Mouse (Mus musculus) lung, embryonic 15.5 days (tissue): ENCODE data around the gene Cops2. TPM values are rescaled to one million over a fixed set of nuclear protein-coding genes. Genes with fewer than 3 reads are reported as not detected.
A peak's percentile ranks its signal among the peaks of the same experiment; 100 is the strongest.

Source experiments
- ATAC-seq: fragments of 200-750 bp; cut with Nextera tagmentation; 2 replicates; pipeline ENCODE4 v1.8.0; 2017; ENCODE audit warnings: moderate number of reproducible peaks, borderline replicate concordance; ENCODE audit not compliant: low FRiP score, low TSS enrichment; ENCODE audit errors: extremely low read depth
- H3K27ac ChIP-seq: fragments of 300-500 bp; sonication (generic); 2 replicates; pipeline ENCODE4 v1.5.1; 2015; ENCODE audit warnings: moderate library complexity, mild to moderate bottlenecking, inconsistent platforms
- H3K27me3 ChIP-seq: fragments of 300-500 bp; sonication (generic); 2 replicates; pipeline ENCODE4 v1.6.1; 2015; ENCODE audit warnings: inconsistent platforms
- H3K36me3 ChIP-seq: fragments of 300-500 bp; sonication (generic); 2 replicates; pipeline ENCODE4 v1.6.1; 2015; ENCODE audit warnings: inconsistent platforms
- H3K4me1 ChIP-seq: fragments of 300-500 bp; sonication (generic); 2 replicates; pipeline ENCODE4 v1.6.1; 2015; ENCODE audit warnings: inconsistent platforms
- H3K4me2 ChIP-seq: fragments of 300-500 bp; sonication (generic); 2 replicates; pipeline ENCODE4 v1.6.1; 2015; ENCODE audit warnings: inconsistent platforms, mild to moderate bottlenecking, moderate library complexity
- H3K4me3 ChIP-seq: fragments of 300-500 bp; sonication (generic); 2 replicates; pipeline ENCODE4 v1.5.1; 2015; ENCODE audit warnings: mild to moderate bottlenecking, inconsistent platforms
- H3K9ac ChIP-seq: fragments of 300-500 bp; sonication (generic); 2 replicates; pipeline ENCODE4 v1.6.1; 2015; ENCODE audit warnings: inconsistent platforms
- H3K9me3 ChIP-seq: fragments of 300-500 bp; sonication (generic); 2 replicates; pipeline ENCODE4 v1.6.1; 2016; ENCODE audit warnings: inconsistent platforms
- WGBS: fragments of 180-500 bp; shearing (Covaris S2); methylation state at CpG from one replicate; pipeline ENCODE4 v1.1.7; 2015; 5-methylcytosine and 5-hydroxymethylcytosine counted together
- polyA plus RNA-seq: library from polyadenylated mRNA; unstranded; fragments of >200 nt; fragmentation: Nextera tagmentation; extraction: Ambion mirVana; gene quantifications from 2 replicates; pipeline ENCODE4 v1.2.1, GENCODE M21; 2015

Cops2 gene
- polyA plus RNA-seq, result 73.4 and 76.0 TPM in 2 replicates

GRCm38 (mm10) chr2:125858521-125859280, at the start of gene Cops2, which contains the start of gene Galk2:
Gene Cops2, minus strand, starts transcription at chr2:125859139.
Gene Galk2, plus strand, starts transcription at chr2:125859109.
- Histone ChIP-seq H3K27me3 (no peaks in the 10 kb centered on the region), H3K4me1 (peaks cover 5% of the 10 kb centered on the region; the same call in 1 of the 2 replicates), H3K9ac (peak within 1 kb of the TSS; percentile 100), H3K4me3 (peak within 1 kb of the TSS; percentile 94), H3K27ac (peak within 1 kb of the TSS; percentile 71), H3K9me3 (no peaks in the 10 kb centered on the region), H3K36me3 (no peaks in the 10 kb centered on the region), H3K4me2 (peak within 1 kb of the TSS; percentile 61)
- WGBS, result under 1% methylated on average over 52 of the region's 54 CpGs
- peak; percentile 98 for ATAC-seq

- Histone ChIP-seq H3K36me3 (no peaks in the 10 kb centered on the region), H3K9me3 (no peaks in the 10 kb centered on the region), H3K4me1 (no peaks in the 10 kb centered on the region), H3K27me3 (no peaks in the 10 kb centered on the region), H3K27ac (no peak overlapping the region), H3K9ac (no peak overlapping the region), H3K4me2 (no peak overlapping the region), H3K4me3 (no peak overlapping the region)
- WGBS, result 84% methylated on average over 4 of the region's 4 CpGs
- ATAC-seq, result no peak
These were observed 48.8 kb upstream of the Cops2 start for GRCm38 (mm10) chr2:125907580-125908255.

- no peaks in the 10 kb centered on the region for H3K27me3 ChIP-seq
- no peaks in the 10 kb centered on the region for H3K4me1 ChIP-seq
- H3K9ac ChIP-seq, result no peak overlapping the region
- no peak overlapping the region for H3K4me2 ChIP-seq
- no peaks in the 10 kb centered on the region for H3K9me3 ChIP-seq
- no peak overlapping the region for H3K4me3 ChIP-seq
- 45% methylated on average over 4 of the region's 4 CpGs for WGBS
- H3K27ac ChIP-seq, result peak overlapping the region; percentile 51; the same call in 1 of the 2 replicates
- H3K36me3 ChIP-seq, result no peaks in the 10 kb centered on the region
- ATAC-seq, result peak; percentile 85; the same call in 1 of the 2 replicates
These were observed 47.6 kb upstream of the Cops2 start for GRCm38 (mm10) chr2:125906407-125907066.

- Histone ChIP-seq H3K4me3 (no peak overlapping the region), H3K4me1 (no peaks in the 10 kb centered on the region), H3K9ac (no peak overlapping the region), H3K27ac (no peak overlapping the region), H3K9me3 (no peaks in the 10 kb centered on the region), H3K4me2 (no peak overlapping the region), H3K27me3 (no peaks in the 10 kb centered on the region), H3K36me3 (no peaks in the 10 kb centered on the region)
- 81% methylated on average over 3 of the region's 3 CpGs for WGBS
- ATAC-seq, result no peak
These were observed 42.5 kb upstream of the Cops2 start for GRCm38 (mm10) chr2:125901426-125901825.

GRCm38 (mm10) chr2:125900797-125901410, 42.0 kb upstream of the Cops2 start:
- ATAC-seq, result no peak
- Histone ChIP-seq H3K4me1 (no peaks in the 10 kb centered on the region), H3K9me3 (no peaks in the 10 kb centered on the region), H3K27ac (no peak overlapping the region), H3K4me2 (no peak overlapping the region), H3K36me3 (no peaks in the 10 kb centered on the region), H3K9ac (no peak overlapping the region), H3K27me3 (no peaks in the 10 kb centered on the region), H3K4me3 (no peak overlapping the region)
- 71% methylated on average over 6 of the region's 6 CpGs for WGBS

GRCm38 (mm10) chr2:125896355-125896754, 37.4 kb upstream of the Cops2 start:
- Histone ChIP-seq H3K4me1 (no peaks in the 10 kb centered on the region), H3K4me3 (no peak overlapping the region), H3K27ac (no peak overlapping the region), H3K4me2 (no peak overlapping the region), H3K27me3 (no peaks in the 10 kb centered on the region), H3K9me3 (no peaks in the 10 kb centered on the region), H3K9ac (no peak overlapping the region), H3K36me3 (no peaks in the 10 kb centered on the region)
- no peak for ATAC-seq
- 90% methylated on average over 3 of the region's 3 CpGs for WGBS

GRCm38 (mm10) chr2:125895099-125895498, 36.2 kb upstream of the Cops2 start:
- Histone ChIP-seq H3K9ac (no peak overlapping the region), H3K4me1 (no peaks in the 10 kb centered on the region), H3K9me3 (no peaks in the 10 kb centered on the region), H3K27ac (no peak overlapping the region), H3K4me2 (no peak overlapping the region), H3K27me3 (no peaks in the 10 kb centered on the region), H3K4me3 (no peak overlapping the region), H3K36me3 (no peaks in the 10 kb centered on the region)
- ATAC-seq, result no peak
- WGBS, result 77% methylated on average over 4 of the region's 4 CpGs

- 37% methylated on average over 6 of the region's 6 CpGs for WGBS
- Histone ChIP-seq H3K4me1 (no peaks in the 10 kb centered on the region), H3K27me3 (no peaks in the 10 kb centered on the region), H3K9me3 (no peaks in the 10 kb centered on the region), H3K4me2 (no peak overlapping the region), H3K27ac (no peak overlapping the region), H3K9ac (no peak overlapping the region), H3K36me3 (no peaks in the 10 kb centered on the region), H3K4me3 (no peak overlapping the region)
- ATAC-seq, result no peak
These were observed 34.2 kb upstream of the Cops2 start for GRCm38 (mm10) chr2:125893096-125893495.

- Histone ChIP-seq H3K36me3 (no peaks in the 10 kb centered on the region), H3K4me3 (no peak overlapping the region), H3K4me2 (no peak overlapping the region), H3K27me3 (no peaks in the 10 kb centered on the region), H3K27ac (no peak overlapping the region), H3K9ac (no peak overlapping the region), H3K4me1 (no peaks in the 10 kb centered on the region), H3K9me3 (no peaks in the 10 kb centered on the region)
- WGBS, result 66% methylated on average over 4 of the region's 4 CpGs
- no peak for ATAC-seq
These were observed 27.1 kb upstream of the Cops2 start for GRCm38 (mm10) chr2:125885891-125886576.

- Histone ChIP-seq H3K4me3 (no peak overlapping the region), H3K27ac (no peak overlapping the region), H3K4me1 (peaks cover 14% of the 10 kb centered on the region; the same call in 1 of the 2 replicates), H3K36me3 (no peaks in the 10 kb centered on the region), H3K27me3 (no peaks in the 10 kb centered on the region), H3K9me3 (no peaks in the 10 kb centered on the region), H3K4me2 (no peak overlapping the region), H3K9ac (no peak overlapping the region)
- WGBS, result 73% methylated on average over 3 of the region's 3 CpGs
- ATAC-seq, result no peak
These were observed 11.2 kb upstream of the Cops2 start for GRCm38 (mm10) chr2:125870159-125870558.

GRCm38 (mm10) chr2:125868301-125868700, 9.4 kb upstream of the Cops2 start:
- WGBS, result 74% methylated on average over 3 of the region's 3 CpGs

More at GRCm38 (mm10) chr2:125868301-125868700, 9.4 kb upstream of the Cops2 start:
- Histone ChIP-seq H3K4me3 (no peak overlapping the region), H3K27me3 (no peaks in the 10 kb centered on the region), H3K9me3 (no peaks in the 10 kb centered on the region), H3K4me1 (peaks cover 14% of the 10 kb centered on the region; the same call in 1 of the 2 replicates), H3K36me3 (no peaks in the 10 kb centered on the region), H3K27ac (no peak overlapping the region), H3K4me2 (no peak overlapping the region), H3K9ac (no peak overlapping the region)
- no peak for ATAC-seq
